Mouse (Mus musculus): ENCODE data around the gene Banf1. TPM values are rescaled to one million over a fixed set of nuclear protein-coding genes. Genes with fewer than 3 reads are reported as not detected.

Gene Banf1
- total RNA-seq, 4 experiments from 2014 or later, result 130 to 147 (median 140) TPM

Other genes starting within 250 kb of the Banf1 start
- 10 to 100 TPM; 54.5 to 66.9 (median 61.4) TPM for gene Klc2, start 248.6 kb downstream of the Banf1 start, total RNA-seq (2022)
- gene Pacs1, start 94.0 kb downstream of the Banf1 start, total RNA-seq (2022), result 10 to 100 TPM; 23.9 to 35.0 (median 29.7) TPM
- 100 to 1,000 TPM; 179 to 198 (median 191) TPM for gene Sf3b2, start 71.7 kb downstream of the Banf1 start, total RNA-seq (2022)
- gene Gal3st3, start 68.8 kb downstream of the Banf1 start, total RNA-seq (2022), result under 1 TPM; 0.09 to 0.62 (median 0.30) TPM
- not detected for gene Catsper1, start 31.4 kb downstream of the Banf1 start, total RNA-seq (2022)
- 10 to 100 TPM in 2 of 4 experiments, 1 to 10 TPM in 2; 1.2 to 14.6 (median 6.8) TPM for gene Cst6, start 17.6 kb downstream of the Banf1 start, total RNA-seq (2022)
- 10 to 100 TPM; 22.2 to 26.7 (median 25.2) TPM for gene Eif1ad, start 427 bp downstream of the Banf1 start, total RNA-seq (2022)
- 100 to 1,000 TPM in 2 of 4 experiments, 10 to 100 TPM in 2; 75.2 to 101 (median 98.6) TPM for gene Sart1, start 21.5 kb upstream of the Banf1 start, total RNA-seq (2022)
- gene Tsga10ip, start 35.4 kb upstream of the Banf1 start, total RNA-seq (2022), result under 1 TPM in 1 of 4 experiments, not detected in 3; 0.17 TPM
- gene Drap1, start 57.8 kb upstream of the Banf1 start, total RNA-seq (2022), result 100 to 1,000 TPM; 272 to 295 (median 289) TPM
- gene AI837181, start 58.0 kb upstream of the Banf1 start, total RNA-seq (2022), result 10 to 100 TPM; 52.2 to 59.2 (median 52.8) TPM
- gene Fosl1, start 80.4 kb upstream of the Banf1 start, total RNA-seq (2022), result under 1 TPM in 3 of 4 experiments, not detected in 1; 0.22 to 0.86 (median 0.56) TPM
- 10 to 100 TPM in 3 of 4 experiments, 1 to 10 TPM in 1; 8.9 to 12.4 (median 11.4) TPM for gene Ccdc85b, start 90.7 kb upstream of the Banf1 start, total RNA-seq (2022)
- 100 to 1,000 TPM in 2 of 4 experiments, 10 to 100 TPM in 2; 95.6 to 139 (median 110) TPM for gene Fibp, start 93.4 kb upstream of the Banf1 start, total RNA-seq (2022)
- gene Ctsw, start 101.3 kb upstream of the Banf1 start, total RNA-seq (2022), result 1 to 10 TPM; 1.1 to 2.2 (median 1.6) TPM
- 100 to 1,000 TPM in 2 of 4 experiments, 10 to 100 TPM in 2; 64.9 to 173 (median 105) TPM for gene Efemp2, start 106.8 kb upstream of the Banf1 start, total RNA-seq (2022)
- 10 to 100 TPM; 25.8 to 40.4 (median 33.8) TPM for gene Mus81, start 121.2 kb upstream of the Banf1 start, total RNA-seq (2022)
- gene Cfl1, start 123.3 kb upstream of the Banf1 start, total RNA-seq (2022), result 100 to 1,000 TPM; 711 to 770 (median 737) TPM
- 10 to 100 TPM in 1 of 4 experiments, 1 to 10 TPM in 3; 2.2 to 10.4 (median 5.4) TPM for gene 1700020D05Rik, start 136.6 kb upstream of the Banf1 start, total RNA-seq (2022)
- gene Snx32, start 143.4 kb upstream of the Banf1 start, total RNA-seq (2022), result 10 to 100 TPM; 13.4 to 35.0 (median 23.9) TPM
- gene Ovol1, start 193.5 kb upstream of the Banf1 start, total RNA-seq (2022), result not detected
- 10 to 100 TPM; 10.8 to 15.7 (median 13.1) TPM for gene Ap5b1, start 200.9 kb upstream of the Banf1 start, total RNA-seq (2022)
- gene Rnaseh2c, start 234.7 kb upstream of the Banf1 start, total RNA-seq (2022), result 100 to 1,000 TPM; 123 to 156 (median 130) TPM
- gene Kat5, start 243.1 kb upstream of the Banf1 start, total RNA-seq (2022), result 10 to 100 TPM; 71.6 to 90.4 (median 76.6) TPM